Mouse (Mus musculus) cortical plate, adult 2 months (tissue): ENCODE data around the gene Neurl3.

ENCODE experiments used
- CTCF ChIP-seq: fragments of 200-500 bp; IDR thresholded peaks from 2 replicates; pipeline ENCODE4 v1.5.1; 2011; ENCODE audit warnings: mild to moderate bottlenecking, control low read depth, low read length; ENCODE audit not compliant: insufficient read depth; ENCODE audit errors: extremely low read depth
- POLR2A ChIP-seq: fragments of 200-500 bp; IDR thresholded peaks from 2 replicates; pipeline ENCODE4 v1.6.1; 2011; ENCODE audit warnings: mild to moderate bottlenecking, low read length, control low read depth; ENCODE audit not compliant: insufficient read depth; ENCODE audit errors: extremely low read depth

DNA sequence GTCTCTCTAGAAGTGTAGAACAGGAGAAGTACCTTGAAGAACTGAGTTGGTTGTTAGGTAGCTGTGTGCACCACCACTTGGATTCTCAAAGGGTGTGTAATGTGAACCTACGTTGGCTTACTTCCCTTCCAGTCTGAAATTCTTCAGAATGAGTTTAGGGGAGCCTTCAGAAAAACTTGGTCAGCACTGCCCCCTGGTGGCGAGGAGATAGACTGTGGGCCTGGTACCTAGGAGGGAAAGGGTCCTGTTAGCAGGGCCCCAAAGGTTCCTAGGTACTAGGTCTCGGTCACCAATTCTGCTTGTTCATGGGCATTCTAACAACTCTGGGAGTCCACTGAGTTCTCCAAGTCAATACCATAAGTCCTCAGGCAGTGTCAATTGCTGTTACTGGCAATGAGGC, 4.7 kb upstream of the Neurl3 start:
- peak; percentile 82 for TF ChIP-seq CTCF
- TF ChIP-seq POLR2A, result no peak
